Mouse (Mus musculus): ENCODE data around the gene Olfr522.

GRCm38 (mm10) chr7:140115583-140116328, 48.8 kb downstream of the Olfr522 start, which contains the start of gene Paox:
- TF ChIP-seq CTCF (IDR thresholded peaks at IDR 0.05; ENCODE audit: low read depth) (peak; percentile 35; the same call in 1 of the 2 replicates), EP300 (optimal IDR thresholded peaks at IDR 0.05) (no peak)
